Mouse (Mus musculus): ENCODE measurements around the gene Cbx7. TPM values are rescaled to one million over a fixed set of nuclear protein-coding genes. Genes with fewer than 3 reads are reported as not detected.

The Cbx7 gene
- polyA plus RNA-seq, 1 experiment from 2014 or later = 0.63 TPM

DNA sequence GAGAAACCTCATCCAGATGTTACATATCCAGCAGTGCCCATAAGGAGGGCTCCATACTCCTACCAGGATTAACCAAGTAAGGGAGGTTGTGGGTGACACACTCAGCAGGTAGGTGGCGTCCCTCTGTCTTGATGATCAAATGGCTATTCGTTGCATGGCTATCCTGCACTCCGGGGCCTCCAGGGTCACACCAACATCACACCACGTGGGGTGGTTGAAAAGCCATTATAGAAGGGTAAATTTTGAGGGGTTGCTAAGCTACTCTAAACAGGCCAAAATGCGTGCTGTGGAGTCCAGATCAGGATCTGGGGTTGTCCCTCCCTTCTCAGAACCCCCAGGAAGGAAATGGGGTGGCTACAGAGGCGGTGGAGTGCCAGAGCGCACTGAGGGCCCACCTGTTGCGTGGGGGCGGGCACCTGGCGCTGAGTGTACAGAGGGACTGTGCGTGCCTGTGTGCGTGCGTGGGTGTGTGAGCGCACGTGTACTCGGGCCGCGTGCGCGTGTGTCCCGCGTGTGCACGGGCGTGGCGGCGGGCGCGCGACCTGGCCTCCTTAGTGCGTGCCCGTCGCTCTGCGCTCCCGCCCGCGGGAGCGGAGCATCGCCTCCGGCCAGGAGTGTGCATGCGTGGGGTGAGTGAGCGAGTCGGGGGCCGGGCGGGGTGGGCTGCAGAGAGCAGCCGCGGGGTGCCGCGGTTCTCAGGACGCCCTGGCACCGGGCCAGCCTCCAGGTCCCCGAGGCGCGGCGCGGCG lies 41.0 kb upstream of the Cbx7 start:
- 5% methylated on average over 39 of the region's 56 CpGs for WGBS
- Histone ChIP-seq H3K9me3 (replicated peaks) (no peaks in the 10 kb centered on the region), H3K4me3 (peak overlapping the region; percentile 60), H3K9ac (peak overlapping the region; percentile 72), H3K36me3 (no peaks in the 10 kb centered on the region), H3K27ac (peak overlapping the region; percentile 29), H3K4me1 (replicated peaks) (peaks cover 42% of the 10 kb centered on the region), H3K27me3 (peaks cover 72% of the 10 kb centered on the region), H3K4me2 (peak overlapping the region; percentile 96)
- ATAC-seq (replicated peaks; ENCODE audit: insufficient number of reproducible peaks, insufficient read depth, low FRiP score, low read depth) = no peak

DNA sequence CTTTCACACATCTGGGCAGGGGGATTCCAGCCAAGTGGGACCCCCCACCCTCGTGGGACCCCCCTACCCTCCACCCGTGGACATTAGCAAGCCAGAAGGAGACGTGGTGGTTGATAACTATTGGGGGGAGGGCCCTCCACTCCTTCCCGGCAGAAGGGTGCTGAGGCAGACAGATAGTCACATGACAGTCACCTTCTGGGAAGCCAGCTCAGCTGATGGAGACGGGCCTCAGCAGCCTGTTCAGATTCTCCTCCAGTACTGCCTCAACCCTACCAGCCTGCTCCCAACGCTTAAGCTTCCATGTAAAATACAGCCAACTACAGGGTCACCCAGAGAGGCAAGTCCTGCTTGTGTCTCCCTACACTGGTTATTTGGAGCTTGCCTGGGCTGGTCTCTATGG lies 40.3 kb upstream of the Cbx7 start:
- ATAC-seq (replicated peaks; ENCODE audit: insufficient number of reproducible peaks, insufficient read depth, low FRiP score, low read depth) = no peak
- H3K4me2 ChIP-seq = peak overlapping the region; percentile 96
- WGBS = 34% methylated on average over 6 of the region's 6 CpGs
- no peak overlapping the region for H3K27ac ChIP-seq
- peaks cover 65% of the 10 kb centered on the region for H3K27me3 ChIP-seq
- H3K9ac ChIP-seq = no peak overlapping the region
- H3K36me3 ChIP-seq = no peaks in the 10 kb centered on the region
- peaks cover 50% of the 10 kb centered on the region for H3K4me1 ChIP-seq (replicated peaks)
- H3K4me3 ChIP-seq = peak overlapping the region; percentile 60
- H3K9me3 ChIP-seq (replicated peaks) = no peaks in the 10 kb centered on the region

DNA sequence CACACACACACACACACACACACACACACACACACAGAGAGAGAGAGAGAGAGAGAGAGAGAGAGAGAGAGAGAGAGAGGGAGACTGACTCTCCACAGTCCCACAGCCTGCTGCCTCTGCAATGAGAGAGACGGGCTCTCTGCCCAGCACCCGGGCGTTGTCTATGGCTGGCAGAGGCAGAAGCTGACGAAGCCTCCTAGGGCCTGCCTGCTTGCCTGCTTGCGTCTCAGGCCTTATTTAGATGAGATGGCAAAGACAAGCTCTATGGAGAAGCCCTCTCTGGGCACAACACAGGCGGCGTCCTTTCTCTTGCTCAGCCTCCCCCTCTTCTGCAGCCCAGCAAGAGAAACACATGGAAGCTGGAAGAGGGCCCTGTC lies 39.3 kb upstream of the Cbx7 start:
- no peaks in the 10 kb centered on the region for H3K9me3 ChIP-seq (replicated peaks)

DNA sequence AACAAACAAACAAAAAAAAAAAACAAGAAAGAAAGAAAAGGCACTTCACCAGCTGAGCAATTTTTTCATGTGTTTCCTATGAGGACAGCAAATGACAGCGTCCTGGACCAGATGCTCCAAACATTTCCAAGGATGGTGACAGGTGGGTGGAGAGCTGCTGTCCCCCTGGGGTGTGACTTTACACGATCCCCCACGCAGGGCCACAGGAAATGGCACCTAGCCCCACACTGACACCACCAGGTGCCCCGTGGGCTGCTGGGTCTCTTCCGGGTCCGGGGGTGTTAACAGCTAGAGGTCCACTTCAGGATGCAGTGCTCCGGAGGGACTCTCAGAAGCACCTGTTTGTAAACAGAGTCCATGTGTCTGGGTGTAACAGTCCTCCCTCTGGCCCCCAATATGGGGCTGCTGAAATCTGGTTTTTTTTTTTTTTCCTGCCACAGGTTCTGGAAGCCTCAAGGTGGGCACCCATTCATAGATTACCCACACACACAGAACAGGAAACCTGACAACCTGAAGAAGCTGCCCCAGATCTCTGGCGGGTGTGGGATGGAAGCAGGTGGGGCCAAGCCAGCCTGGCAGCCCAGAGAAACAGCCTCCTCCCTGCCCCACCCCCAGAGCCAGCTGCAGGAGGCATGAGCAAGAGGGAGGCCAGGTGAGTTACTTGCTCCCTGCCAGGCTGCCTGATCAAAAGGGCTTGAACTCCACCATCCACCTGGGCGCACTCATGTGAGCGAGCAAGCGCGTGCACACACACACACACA lies 38.7 kb upstream of the Cbx7 start:
- ATAC-seq (replicated peaks; ENCODE audit: insufficient number of reproducible peaks, insufficient read depth, low FRiP score, low read depth) = no peak
- Histone ChIP-seq H3K27me3 (peaks cover 49% of the 10 kb centered on the region), H3K4me2 (peak overlapping the region; percentile 44), H3K9me3 (replicated peaks) (no peaks in the 10 kb centered on the region), H3K27ac (no peak overlapping the region), H3K4me3 (no peak overlapping the region), H3K9ac (no peak overlapping the region), H3K4me1 (replicated peaks) (peaks cover 57% of the 10 kb centered on the region), H3K36me3 (no peaks in the 10 kb centered on the region)
- 50% methylated on average over 12 of the region's 12 CpGs for WGBS

More for the DNA sequence above, 39.3 kb upstream of the Cbx7 start:
- Histone ChIP-seq H3K4me3 (peak overlapping the region; percentile 60), H3K27me3 (peaks cover 55% of the 10 kb centered on the region), H3K36me3 (no peaks in the 10 kb centered on the region), H3K27ac (no peak overlapping the region), H3K4me2 (peak overlapping the region; percentile 44), H3K4me1 (replicated peaks) (peaks cover 57% of the 10 kb centered on the region), H3K9ac (no peak overlapping the region)
- ATAC-seq (replicated peaks; ENCODE audit: insufficient number of reproducible peaks, insufficient read depth, low FRiP score, low read depth) = no peak
- WGBS = 37% methylated on average over 7 of the region's 7 CpGs

- H3K4me1 ChIP-seq (replicated peaks) = peaks cover 57% of the 10 kb centered on the region
- peaks cover 38% of the 10 kb centered on the region for H3K27me3 ChIP-seq
- WGBS = 88% methylated on average over 6 of the region's 6 CpGs
- H3K4me3 ChIP-seq = no peak overlapping the region
- no peak overlapping the region for H3K27ac ChIP-seq
- no peak overlapping the region for H3K4me2 ChIP-seq
- H3K9me3 ChIP-seq (replicated peaks) = no peaks in the 10 kb centered on the region
- no peak overlapping the region for H3K9ac ChIP-seq
- no peak for ATAC-seq (replicated peaks; ENCODE audit: insufficient number of reproducible peaks, insufficient read depth, low FRiP score, low read depth)
- H3K36me3 ChIP-seq = no peaks in the 10 kb centered on the region
Observed at GRCm38 (mm10) chr15:80008461-80008860, 37.5 kb upstream of the Cbx7 start.

DNA sequence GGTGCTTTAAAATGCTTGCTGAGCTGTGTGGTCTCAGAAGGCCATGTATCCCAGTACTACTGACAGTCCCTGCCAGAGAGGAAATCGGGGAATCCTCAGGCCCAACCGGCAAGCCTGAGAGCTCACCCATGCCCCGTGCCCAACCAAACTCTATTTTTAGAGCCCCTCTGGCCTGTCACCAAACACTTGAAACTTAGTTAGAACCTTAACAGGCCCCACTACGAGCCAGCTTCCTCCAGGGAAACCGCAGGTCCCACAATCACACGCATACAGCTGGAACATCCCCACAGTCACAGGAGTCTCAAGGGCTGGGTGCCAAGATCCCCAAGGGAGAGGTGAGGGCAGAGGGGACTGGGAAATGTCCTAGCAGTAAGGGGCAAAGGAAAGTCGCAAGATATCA lies 35.2 kb upstream of the Cbx7 start:
- Histone ChIP-seq H3K4me1 (replicated peaks) (peaks cover 46% of the 10 kb centered on the region), H3K27ac (peak overlapping the region; percentile 78), H3K36me3 (no peaks in the 10 kb centered on the region), H3K9me3 (replicated peaks) (no peaks in the 10 kb centered on the region), H3K9ac (no peak overlapping the region), H3K4me3 (no peak overlapping the region), H3K27me3 (peaks cover 15% of the 10 kb centered on the region), H3K4me2 (peak overlapping the region; percentile 34)
- WGBS = 15% methylated on average over 7 of the region's 7 CpGs
- ATAC-seq (replicated peaks; ENCODE audit: insufficient number of reproducible peaks, insufficient read depth, low FRiP score, low read depth) = peak; percentile 71

GRCm38 (mm10) chr15:80005436-80005835 lies 34.5 kb upstream of the Cbx7 start:
- Histone ChIP-seq H3K4me1 (replicated peaks) (peaks cover 52% of the 10 kb centered on the region), H3K9ac (no peak overlapping the region)

GRCm38 (mm10) chr15:80004644-80005340 lies 33.9 kb upstream of the Cbx7 start:
- 0 out of 2 replicates have a peak overlapping the region, but pooled peaks have one; percentile 7 for H3K9ac ChIP-seq
- H3K27me3 ChIP-seq = peaks cover 9% of the 10 kb centered on the region
- peak overlapping the region; percentile 34 for H3K4me2 ChIP-seq
- 25% methylated on average over 14 of the region's 14 CpGs for whole genome bisulfite sequencing
- H3K9me3 ChIP-seq (replicated peaks) = no peaks in the 10 kb centered on the region
- ATAC-seq (replicated peaks; ENCODE audit: insufficient number of reproducible peaks, insufficient read depth, low FRiP score, low read depth) = peak; percentile 47
- H3K4me1 ChIP-seq (replicated peaks) = peaks cover 52% of the 10 kb centered on the region
- peak overlapping the region; percentile 78 for H3K27ac ChIP-seq
- H3K36me3 ChIP-seq = no peaks in the 10 kb centered on the region
- H3K4me3 ChIP-seq = no peak overlapping the region

More at GRCm38 (mm10) chr15:80005436-80005835, 34.5 kb upstream of the Cbx7 start:
- Histone ChIP-seq H3K36me3 (no peaks in the 10 kb centered on the region), H3K9me3 (replicated peaks) (no peaks in the 10 kb centered on the region), H3K27me3 (peaks cover 10% of the 10 kb centered on the region), H3K4me3 (no peak overlapping the region), H3K4me2 (peak overlapping the region; percentile 34), H3K27ac (peak overlapping the region; percentile 78)
- no peak for ATAC-seq (replicated peaks; ENCODE audit: insufficient number of reproducible peaks, insufficient read depth, low FRiP score, low read depth)
- WGBS = 69% methylated on average over 10 of the region's 10 CpGs

DNA sequence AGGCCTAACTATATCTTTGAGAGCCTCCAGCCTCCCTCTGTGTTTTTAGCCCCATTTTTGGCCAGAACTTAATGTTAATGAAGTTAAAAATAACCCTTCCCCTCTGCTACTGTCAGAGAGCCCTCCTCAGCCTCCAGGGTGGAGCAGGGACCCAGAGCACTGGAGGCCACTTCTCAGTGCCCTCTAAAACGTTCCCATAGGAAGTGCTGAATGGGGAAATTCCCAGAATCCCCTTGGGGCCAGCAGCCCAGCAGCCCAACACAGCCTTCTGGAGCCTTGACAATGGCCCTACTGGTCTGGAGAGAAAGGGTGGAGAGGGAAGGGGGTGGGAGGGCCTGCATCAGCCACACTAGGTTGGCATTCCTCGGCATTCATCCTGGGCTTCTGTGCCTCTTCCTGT lies 32.7 kb upstream of the Cbx7 start:
- H3K27me3 ChIP-seq = peaks cover 5% of the 10 kb centered on the region; the same call in 1 of the 2 replicates
- peaks cover 53% of the 10 kb centered on the region for H3K4me1 ChIP-seq (replicated peaks)
- H3K36me3 ChIP-seq = no peaks in the 10 kb centered on the region
- H3K4me2 ChIP-seq = no peak overlapping the region
- 36% methylated on average over 2 of the region's 2 CpGs for WGBS
- H3K9me3 ChIP-seq (replicated peaks) = no peaks in the 10 kb centered on the region
- ATAC-seq (replicated peaks; ENCODE audit: insufficient number of reproducible peaks, insufficient read depth, low FRiP score, low read depth) = no peak
- H3K4me3 ChIP-seq = no peak overlapping the region
- no peak overlapping the region for H3K9ac ChIP-seq
- H3K27ac ChIP-seq = peak overlapping the region; percentile 52

GRCm38 (mm10) chr15:80001601-80002000 lies 30.7 kb upstream of the Cbx7 start:
- no peak overlapping the region for H3K4me3 ChIP-seq
- no peak overlapping the region for H3K4me2 ChIP-seq
- H3K36me3 ChIP-seq = no peaks in the 10 kb centered on the region
- WGBS = 92% methylated on average over 23 of the region's 23 CpGs
- peaks cover 53% of the 10 kb centered on the region for H3K4me1 ChIP-seq (replicated peaks)
- no peak overlapping the region for H3K27ac ChIP-seq
- no peak for ATAC-seq (replicated peaks; ENCODE audit: insufficient number of reproducible peaks, insufficient read depth, low FRiP score, low read depth)
- no peaks in the 10 kb centered on the region for H3K9me3 ChIP-seq (replicated peaks)
- H3K9ac ChIP-seq = no peak overlapping the region
- H3K27me3 ChIP-seq = no peaks in the 10 kb centered on the region; the same call in 1 of the 2 replicates

GRCm38 (mm10) chr15:80000694-80001093 lies 29.8 kb upstream of the Cbx7 start:
- Histone ChIP-seq H3K27ac (no peak overlapping the region), H3K9me3 (replicated peaks) (no peaks in the 10 kb centered on the region), H3K4me3 (no peak overlapping the region), H3K27me3 (peaks cover 3% of the 10 kb centered on the region; the same call in 1 of the 2 replicates), H3K36me3 (no peaks in the 10 kb centered on the region), H3K4me2 (no peak overlapping the region), H3K4me1 (replicated peaks) (peaks cover 45% of the 10 kb centered on the region), H3K9ac (no peak overlapping the region)
- 30% methylated on average over 8 of the region's 8 CpGs for WGBS
- no peak for ATAC-seq (replicated peaks; ENCODE audit: insufficient number of reproducible peaks, insufficient read depth, low FRiP score, low read depth)
